Mouse (Mus musculus) myocyte (in vitro differentiated cells): ENCODE results near the gene Stpg3.

Experiments
- CEBPB ChIP-seq: IDR thresholded peaks from 2 replicates; pipeline ENCODE4 v1.6.1; 2011; ENCODE audit warnings: mild to moderate bottlenecking, moderate library complexity; ENCODE audit not compliant: poor library complexity, insufficient read depth, severe bottlenecking
- E2F4 ChIP-seq: IDR thresholded peaks from one replicate; pipeline ENCODE4 v1.6.1; 2011; ENCODE audit warnings: mild to moderate bottlenecking, control low read depth, moderate library complexity; ENCODE audit not compliant: insufficient read depth
- MYOG ChIP-seq, 3 experiments: IDR thresholded peaks; one replicate each; pipeline ENCODE4 v1.6.1; 2011; ENCODE audit warnings: control low read depth in 2 of 3, low read depth in 2 of 3, mild to moderate bottlenecking in 2 of 3; ENCODE audit not compliant: insufficient read length in 2 of 3, control insufficient read depth in 1 of 3, insufficient read depth in 1 of 3
- POLR2A ChIP-seq: IDR thresholded peaks from one replicate; pipeline ENCODE4 v1.6.1; 2011; ENCODE audit warnings: low read depth, mild to moderate bottlenecking, control low read depth, moderate library complexity; ENCODE audit not compliant: insufficient read length
- TCF12 ChIP-seq: IDR thresholded peaks from one replicate; pipeline ENCODE4 v1.6.1; 2011; ENCODE audit warnings: mild to moderate bottlenecking, control low read depth; ENCODE audit not compliant: poor library complexity, insufficient read depth, severe bottlenecking
- TCF3 ChIP-seq: IDR thresholded peaks from one replicate; pipeline ENCODE4 v1.6.1; 2011; ENCODE audit warnings: low read depth, control low read depth; ENCODE audit not compliant: insufficient read length

GRCm38 (mm10) chr2:25196172-25196954, 18.1 kb downstream of the Stpg3 start, which contains the start of gene Tor4a:
- TF ChIP-seq POLR2A (no peak), CEBPB (no peak), TCF12 (no peak), TCF3 (no peak), E2F4 (no peak), MYOG (IDR thresholded peaks at IDR 0.05; ENCODE audit: control insufficient read depth in 1 of 3, insufficient read depth in 1 of 3, insufficient read length in 2 of 3, low read depth in 2 of 3) (no peak)
